Mouse (Mus musculus): Measurements from ENCODE around the gene 2310009B15Rik. TPM values are rescaled to one million over a fixed set of nuclear protein-coding genes. Genes with fewer than 3 reads are reported as not detected.

Gene 2310009B15Rik
- polyA plus RNA-seq, 1 experiment = 54.8 TPM

- H3K27ac ChIP-seq (ENCODE audit: control insufficient read depth, insufficient read depth, low read length) = no peak overlapping the region
- WGBS = 12% methylated on average over 16 of the region's 16 CpGs
- H3K4me1 ChIP-seq (replicated peaks; ENCODE audit: control insufficient read depth, insufficient read depth, low read length) = peaks cover 17% of the 10 kb centered on the region
- TF ChIP-seq CTCF (IDR thresholded peaks at IDR 0.05; ENCODE audit: borderline replicate concordance, control insufficient read depth, extremely low read depth, insufficient read depth, low read length, poor library complexity) (no peak), POLR2A (IDR thresholded peaks at IDR 0.05; ENCODE audit: control insufficient read depth, extremely low read depth, insufficient read depth, low read length, poor library complexity) (no peak)
- DNase-seq = no peak
- H3K36me3 ChIP-seq (ENCODE audit: control insufficient read depth, insufficient read depth, low read length) = no peaks in the 10 kb centered on the region
- H3K27me3 ChIP-seq (ENCODE audit: control insufficient read depth, insufficient read depth, low read length) = peaks cover 43% of the 10 kb centered on the region
- H3K4me3 ChIP-seq (ENCODE audit: control insufficient read depth, insufficient read depth, low read length) = no peak overlapping the region
These were observed 16.7 kb downstream of the 2310009B15Rik start for GRCm38 (mm10) chr1:138839809-138840430.

DNA sequence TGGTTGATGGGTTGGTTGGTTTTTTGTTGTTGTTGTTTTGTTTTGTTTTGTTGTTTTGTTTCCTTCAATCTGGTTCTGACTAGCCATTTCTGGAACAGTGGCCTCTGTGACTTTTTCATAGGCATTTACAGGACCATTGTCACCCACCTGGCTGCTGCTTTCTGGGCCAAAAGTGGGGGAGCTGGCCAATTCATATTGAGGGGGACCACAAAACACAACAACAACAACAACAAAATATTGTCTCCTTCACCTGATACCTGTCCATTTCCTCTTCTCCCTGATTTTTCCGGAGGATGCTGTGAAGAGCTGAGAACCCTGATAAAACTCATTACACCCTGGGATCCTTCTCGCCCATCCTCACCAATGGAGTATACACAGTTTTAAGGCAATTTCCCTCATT lies 17.4 kb downstream of the 2310009B15Rik start:
- TF ChIP-seq CTCF (IDR thresholded peaks at IDR 0.05; ENCODE audit: borderline replicate concordance, control insufficient read depth, extremely low read depth, insufficient read depth, low read length, poor library complexity) (no peak), POLR2A (IDR thresholded peaks at IDR 0.05; ENCODE audit: control insufficient read depth, extremely low read depth, insufficient read depth, low read length, poor library complexity) (no peak)
- peaks cover 17% of the 10 kb centered on the region for H3K4me1 ChIP-seq (replicated peaks; ENCODE audit: control insufficient read depth, insufficient read depth, low read length)
- WGBS = 30% methylated on average over 2 of the region's 2 CpGs
- H3K36me3 ChIP-seq (ENCODE audit: control insufficient read depth, insufficient read depth, low read length) = no peaks in the 10 kb centered on the region
- no peak for DNase-seq
- H3K27me3 ChIP-seq (ENCODE audit: control insufficient read depth, insufficient read depth, low read length) = peaks cover 43% of the 10 kb centered on the region
- H3K4me3 ChIP-seq (ENCODE audit: control insufficient read depth, insufficient read depth, low read length) = no peak overlapping the region
- H3K27ac ChIP-seq (ENCODE audit: control insufficient read depth, insufficient read depth, low read length) = no peak overlapping the region

DNA sequence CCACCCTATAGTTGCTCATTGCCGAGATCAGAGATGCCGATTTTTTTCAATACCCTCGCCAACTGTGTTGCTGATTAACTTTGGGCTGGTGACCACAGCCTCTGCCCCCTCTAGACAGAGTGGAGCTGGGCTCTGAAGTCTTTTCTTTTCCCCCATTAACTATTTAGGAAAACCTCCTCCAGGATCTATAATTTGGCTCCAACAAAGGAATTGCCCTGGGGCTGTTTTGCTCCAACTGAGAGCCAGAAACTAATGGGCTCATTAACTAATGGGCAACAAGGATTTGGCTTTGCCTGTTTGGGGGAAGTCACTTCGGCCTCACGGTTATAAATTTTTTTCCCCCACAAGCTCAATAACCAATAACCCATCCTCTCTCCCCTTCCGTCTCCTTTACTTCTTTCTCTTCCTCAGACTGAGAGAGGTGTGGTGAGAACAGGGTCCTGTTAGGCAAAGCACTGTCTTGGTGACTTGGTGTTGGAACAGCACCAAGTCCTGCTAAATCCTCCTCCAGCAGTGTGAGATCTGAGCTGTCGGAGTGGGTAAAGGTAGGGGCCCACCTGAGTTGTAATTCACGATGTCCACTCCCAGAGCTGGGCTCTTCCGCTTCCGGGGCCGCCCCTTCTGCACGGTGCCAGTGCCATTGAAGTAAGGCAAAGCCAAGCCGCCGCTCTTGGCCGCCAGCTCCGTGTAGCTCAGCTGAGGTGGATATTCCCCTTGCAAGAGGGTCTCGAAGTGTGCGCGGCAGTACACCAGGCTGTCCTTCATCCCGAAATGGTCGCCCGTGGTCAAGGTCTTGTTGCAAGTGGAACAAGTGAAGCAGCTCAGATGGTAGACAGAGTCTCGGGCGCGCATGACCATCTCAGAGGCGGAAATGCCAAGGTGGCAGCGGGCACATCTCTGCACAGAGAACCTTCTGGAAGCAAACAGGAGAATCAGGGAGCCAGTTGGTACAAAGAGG lies 18.6 kb downstream of the 2310009B15Rik start:
- DNase-seq = no peak

DNA sequence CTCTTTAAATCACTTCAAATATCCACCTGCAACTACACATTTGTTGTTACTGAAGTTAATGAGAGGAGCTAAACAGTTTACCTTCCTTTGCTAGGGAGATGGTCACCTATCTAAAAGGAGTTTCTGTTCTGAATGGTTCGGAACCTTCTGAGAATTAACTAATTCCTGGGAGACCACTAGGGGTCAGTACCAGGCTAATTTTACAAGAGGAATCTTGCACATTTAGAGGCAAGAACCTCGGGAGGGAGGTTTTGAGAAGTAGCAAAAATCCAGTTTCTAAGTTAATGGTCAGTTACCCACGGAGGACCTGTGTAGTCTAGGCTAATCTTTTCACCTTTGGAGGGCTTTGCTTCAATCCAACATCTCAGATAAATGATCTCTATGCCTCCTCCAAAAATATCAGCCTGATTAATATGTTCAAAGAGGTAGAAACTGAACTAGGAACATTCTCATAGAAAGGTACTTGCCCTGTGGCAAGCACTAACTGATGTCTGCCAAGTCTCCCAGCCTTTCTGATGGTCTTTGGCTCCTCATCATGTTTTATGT lies 21.2 kb downstream of the 2310009B15Rik start:
- no peak for DNase-seq
- Histone ChIP-seq H3K36me3 (ENCODE audit: control insufficient read depth, insufficient read depth, low read length) (no peaks in the 10 kb centered on the region), H3K4me1 (replicated peaks; ENCODE audit: control insufficient read depth, insufficient read depth, low read length) (peaks cover 2% of the 10 kb centered on the region; the same call in 1 of the 2 replicates), H3K27ac (ENCODE audit: control insufficient read depth, insufficient read depth, low read length) (no peak overlapping the region), H3K4me3 (ENCODE audit: control insufficient read depth, insufficient read depth, low read length) (no peak overlapping the region), H3K27me3 (ENCODE audit: control insufficient read depth, insufficient read depth, low read length) (peaks cover 33% of the 10 kb centered on the region)
- 5% methylated on average over 3 of the region's 3 CpGs for WGBS
- TF ChIP-seq CTCF (IDR thresholded peaks at IDR 0.05; ENCODE audit: borderline replicate concordance, control insufficient read depth, extremely low read depth, insufficient read depth, low read length, poor library complexity) (no peak), POLR2A (IDR thresholded peaks at IDR 0.05; ENCODE audit: control insufficient read depth, extremely low read depth, insufficient read depth, low read length, poor library complexity) (no peak)

More for the DNA sequence above, 18.6 kb downstream of the 2310009B15Rik start:
- no peaks in the 10 kb centered on the region for H3K36me3 ChIP-seq (ENCODE audit: control insufficient read depth, insufficient read depth, low read length)
- 18% methylated on average over 27 of the region's 27 CpGs for WGBS
- H3K4me3 ChIP-seq (ENCODE audit: control insufficient read depth, insufficient read depth, low read length) = no peak overlapping the region
- TF ChIP-seq POLR2A (IDR thresholded peaks at IDR 0.05; ENCODE audit: control insufficient read depth, extremely low read depth, insufficient read depth, low read length, poor library complexity) (no peak), CTCF (IDR thresholded peaks at IDR 0.05; ENCODE audit: borderline replicate concordance, control insufficient read depth, extremely low read depth, insufficient read depth, low read length, poor library complexity) (no peak)
- peaks cover 6% of the 10 kb centered on the region for H3K4me1 ChIP-seq (replicated peaks; ENCODE audit: control insufficient read depth, insufficient read depth, low read length)
- peaks cover 36% of the 10 kb centered on the region for H3K27me3 ChIP-seq (ENCODE audit: control insufficient read depth, insufficient read depth, low read length)
- no peak overlapping the region for H3K27ac ChIP-seq (ENCODE audit: control insufficient read depth, insufficient read depth, low read length)

GRCm38 (mm10) chr1:138831309-138831708 lies 25.3 kb downstream of the 2310009B15Rik start:
- H3K27ac ChIP-seq (ENCODE audit: control insufficient read depth, insufficient read depth, low read length) = no peak overlapping the region
- H3K4me3 ChIP-seq (ENCODE audit: control insufficient read depth, insufficient read depth, low read length) = peak overlapping the region; percentile 22
- no peak for DNase-seq
- peaks cover 13% of the 10 kb centered on the region for H3K27me3 ChIP-seq (ENCODE audit: control insufficient read depth, insufficient read depth, low read length)
- peaks cover 2% of the 10 kb centered on the region; the same call in 1 of the 2 replicates for H3K4me1 ChIP-seq (replicated peaks; ENCODE audit: control insufficient read depth, insufficient read depth, low read length)
- no peaks in the 10 kb centered on the region for H3K36me3 ChIP-seq (ENCODE audit: control insufficient read depth, insufficient read depth, low read length)
- no peak for TF ChIP-seq POLR2A (IDR thresholded peaks at IDR 0.05; ENCODE audit: control insufficient read depth, extremely low read depth, insufficient read depth, low read length, poor library complexity)
- TF ChIP-seq CTCF (IDR thresholded peaks at IDR 0.05; ENCODE audit: borderline replicate concordance, control insufficient read depth, extremely low read depth, insufficient read depth, low read length, poor library complexity) = no peak
- under 1% methylated on average over 16 of the region's 16 CpGs for WGBS

DNA sequence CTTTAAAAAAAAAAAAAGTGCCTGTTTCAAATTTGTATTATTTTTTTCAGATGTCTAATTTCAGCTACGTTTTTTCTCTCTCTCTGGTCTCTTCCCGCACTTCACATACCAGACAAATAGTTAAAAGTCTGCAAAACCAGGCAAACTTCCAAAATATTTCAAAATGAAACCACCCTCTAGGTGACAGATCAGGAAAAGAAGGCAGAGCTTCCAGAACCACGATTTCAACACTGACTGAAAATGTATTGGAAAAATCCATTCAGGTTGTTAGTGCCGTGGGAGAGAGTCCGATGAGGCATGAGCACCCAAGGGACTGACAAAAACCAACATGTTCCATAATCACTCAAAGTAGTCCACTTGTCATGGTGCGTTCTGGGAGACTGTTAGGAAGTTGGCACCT lies 29.8 kb downstream of the 2310009B15Rik start:
- TF ChIP-seq POLR2A (IDR thresholded peaks at IDR 0.05; ENCODE audit: control insufficient read depth, extremely low read depth, insufficient read depth, low read length, poor library complexity) (no peak), CTCF (IDR thresholded peaks at IDR 0.05; ENCODE audit: borderline replicate concordance, control insufficient read depth, extremely low read depth, insufficient read depth, low read length, poor library complexity) (no peak)
- WGBS = 81% methylated on average over 6 of the region's 6 CpGs

More for the DNA sequence above, 29.8 kb downstream of the 2310009B15Rik start:
- Histone ChIP-seq H3K27me3 (ENCODE audit: control insufficient read depth, insufficient read depth, low read length) (peaks cover 3% of the 10 kb centered on the region; the same call in 1 of the 2 replicates), H3K4me3 (ENCODE audit: control insufficient read depth, insufficient read depth, low read length) (no peak overlapping the region), H3K4me1 (replicated peaks; ENCODE audit: control insufficient read depth, insufficient read depth, low read length) (peaks cover 10% of the 10 kb centered on the region), H3K36me3 (ENCODE audit: control insufficient read depth, insufficient read depth, low read length) (no peaks in the 10 kb centered on the region), H3K27ac (ENCODE audit: control insufficient read depth, insufficient read depth, low read length) (no peak overlapping the region)
- no peak for DNase-seq
